24 mouse cellular contexts compared by ENCODE assay signal in the genomic region with DNA sequence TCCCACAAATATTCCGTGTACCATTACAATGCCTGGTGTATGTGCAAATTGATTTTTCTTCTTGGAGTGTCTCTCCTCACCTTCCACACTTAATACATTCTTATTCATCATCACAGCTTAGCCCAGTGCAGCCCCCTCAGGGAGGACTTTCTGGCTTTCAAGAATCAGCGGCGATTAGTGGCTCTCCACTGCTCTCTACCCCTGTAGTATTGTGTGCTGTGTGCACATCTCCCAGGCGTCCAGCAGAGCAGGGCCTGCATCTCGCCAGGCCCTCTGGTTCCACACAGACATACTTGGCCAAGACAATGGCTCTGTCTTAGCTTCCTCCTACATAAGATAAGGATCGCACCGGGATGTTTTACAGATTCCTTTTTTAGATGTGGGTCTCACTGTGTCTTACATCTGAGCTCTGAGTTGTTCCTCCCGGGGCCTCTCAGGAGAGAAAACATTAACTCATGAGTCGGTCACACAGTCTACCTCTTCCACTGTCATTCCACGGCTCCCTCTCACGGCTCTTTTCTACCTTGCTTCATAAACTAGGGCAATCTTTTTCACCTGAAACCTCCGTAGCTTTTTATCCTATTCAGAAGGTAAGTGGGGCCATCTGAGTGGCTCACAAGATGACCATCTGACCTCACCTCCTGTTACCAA. TPM values are rescaled to one million over a fixed set of nuclear protein-coding genes. Genes with fewer than 3 reads are reported as not detected.
A peak's percentile ranks its signal among the peaks of the same experiment; 100 is the strongest.
DNase-seq lines count a peak whose midpoint lies in the region; ATAC-seq and TF ChIP-seq lines count a peak whose summit lies in the region.
"Had no signal": no experiment of that assay in that cellular context is flagged by ENCODE, and none has a peak within 500 bp of the region (broad histone marks: within the 10 kb centered on the region; RNA-seq: fewer than 3 reads in every experiment).

No protein-coding gene starts in this region.

- peaks cover 2% of the 10 kb centered on the region; the same call in 1 of the 2 replicates for H3K4me1 ChIP-seq in forebrain, embryonic 11.5 days (replicated peaks; ENCODE audit: control insufficient read depth, insufficient read depth, low read length)
- H3K4me1 ChIP-seq in forebrain, postnatal 0 days (ENCODE audit: insufficient read depth), result no peaks in the 10 kb centered on the region
- H3K4me1 ChIP-seq in midbrain, embryonic 10.5 days, result peaks cover 15% of the 10 kb centered on the region
- H3K4me1 ChIP-seq in neural tube, embryonic 15.5 days, result 0 out of 2 replicates have a peak, but pooled peaks cover 5% of the 10 kb centered on the region
- H3K4me1 ChIP-seq in kidney, embryonic 14.5 days (ENCODE audit: control insufficient read depth, insufficient read depth, low read length), result no peaks in the 10 kb centered on the region
- H3K4me1 ChIP-seq: embryonic facial prominence, embryonic 12.5 days; intestine, embryonic 15.5 days; lung, embryonic 15.5 days had no signal

- H3K4me3 ChIP-seq in forebrain, embryonic 11.5 days (ENCODE audit: low read depth, low read length), result no peak overlapping the region
- H3K4me3 ChIP-seq in forebrain, postnatal 0 days (ENCODE audit: low read depth, low read length), result no peak overlapping the region
- H3K4me3 ChIP-seq in midbrain, embryonic 10.5 days, result no peak overlapping the region
- no peak overlapping the region for H3K4me3 ChIP-seq in neural tube, embryonic 15.5 days (replicated peaks)
- H3K4me3 ChIP-seq in kidney, embryonic 14.5 days (ENCODE audit: low read length), result no peak overlapping the region
- H3K4me3 ChIP-seq: embryonic facial prominence, embryonic 12.5 days; heart, adult 2 months; intestine, embryonic 15.5 days; liver, embryonic 12.5 days; lung, embryonic 15.5 days had no signal

- 67% methylated on average over 12 of the region's 12 CpGs for WGBS in forebrain, embryonic 11.5 days
- 56% methylated on average over 12 of the region's 12 CpGs for WGBS in forebrain, postnatal 0 days
- WGBS in midbrain, embryonic 10.5 days, result 79% methylated on average over 12 of the region's 12 CpGs
- 62% methylated on average over 12 of the region's 12 CpGs for WGBS in neural tube, embryonic 15.5 days
- WGBS in kidney, embryonic 14.5 days, result 84% methylated on average over 12 of the region's 12 CpGs

- no peak for TF ChIP-seq CTCF in forebrain, postnatal 0 days (IDR thresholded peaks at IDR 0.05; ENCODE audit: low read depth)

- H3K27ac ChIP-seq in forebrain, embryonic 11.5 days (ENCODE audit: low read depth, low read length), result no peak overlapping the region; the same call in 1 of the 2 replicates
- H3K27ac ChIP-seq in forebrain, postnatal 0 days (ENCODE audit: low read depth, low read length), result peak overlapping the region; percentile 59
- H3K27ac ChIP-seq in midbrain, embryonic 10.5 days (replicated peaks), result peak overlapping the region; percentile 33
- H3K27ac ChIP-seq in neural tube, embryonic 15.5 days (replicated peaks), result no peak overlapping the region
- no peak overlapping the region for H3K27ac ChIP-seq in kidney, embryonic 14.5 days (ENCODE audit: low read depth, low read length)
- H3K27ac ChIP-seq: embryonic facial prominence, embryonic 12.5 days; heart, adult 2 months; intestine, embryonic 15.5 days; liver, embryonic 12.5 days; lung, embryonic 15.5 days had no signal

- H3K4me2 ChIP-seq in forebrain, embryonic 11.5 days (ENCODE audit: low read depth, low read length, severe bottlenecking), result no peak overlapping the region
- no peak overlapping the region for H3K4me2 ChIP-seq in forebrain, postnatal 0 days (ENCODE audit: low read depth)
- no peak overlapping the region for H3K4me2 ChIP-seq in neural tube, embryonic 15.5 days
- no peak overlapping the region for H3K4me2 ChIP-seq in kidney, embryonic 14.5 days (replicated peaks; ENCODE audit: low read depth, low read length)
- H3K4me2 ChIP-seq: embryonic facial prominence, embryonic 12.5 days; intestine, embryonic 15.5 days; liver, embryonic 12.5 days; lung, embryonic 15.5 days had no signal

- no peaks in the 10 kb centered on the region; the same call in 1 of the 2 replicates for H3K36me3 ChIP-seq in forebrain, embryonic 11.5 days (ENCODE audit: control insufficient read depth, insufficient read depth, low read length)
- peaks cover 42% of the 10 kb centered on the region for H3K36me3 ChIP-seq in forebrain, postnatal 0 days (ENCODE audit: insufficient read depth)
- peaks cover 24% of the 10 kb centered on the region for H3K36me3 ChIP-seq in midbrain, embryonic 10.5 days
- peaks cover 40% of the 10 kb centered on the region for H3K36me3 ChIP-seq in neural tube, embryonic 15.5 days
- H3K36me3 ChIP-seq in kidney, embryonic 14.5 days (ENCODE audit: control insufficient read depth, insufficient read depth, low read length), result peaks cover 14% of the 10 kb centered on the region; the same call in 1 of the 2 replicates

- no peak for DNase-seq in forebrain, embryonic 11.5 days (ENCODE audit: low spot score)
- DNase-seq in forebrain, postnatal 0 days, result peak; percentile 11
- peak; percentile 21 for DNase-seq in midbrain, embryonic 10.5 days (ENCODE audit: low spot score)
- no peak for DNase-seq in heart, postnatal 4 days
- DNase-seq: cerebellum, postnatal 36 days; heart, adult 2 months; kidney, postnatal 10 days; layer of hippocampus, adult 9-11 months; thymus, adult 18-20 months had no signal

- H3K27me3 ChIP-seq in forebrain, embryonic 11.5 days (ENCODE audit: control insufficient read depth, insufficient read depth, low read length), result no peaks in the 10 kb centered on the region
- H3K27me3 ChIP-seq in forebrain, postnatal 0 days (ENCODE audit: insufficient read depth, low read length), result no peaks in the 10 kb centered on the region
- H3K27me3 ChIP-seq in midbrain, embryonic 10.5 days (ENCODE audit: low read depth, poor library complexity, severe bottlenecking), result no peaks in the 10 kb centered on the region
- H3K27me3 ChIP-seq in neural tube, embryonic 15.5 days (replicated peaks), result no peaks in the 10 kb centered on the region
- no peaks in the 10 kb centered on the region for H3K27me3 ChIP-seq in kidney, embryonic 14.5 days (ENCODE audit: control insufficient read depth, insufficient read depth, low read length)
- H3K27me3 ChIP-seq: embryonic facial prominence, embryonic 12.5 days; intestine, embryonic 15.5 days; liver, embryonic 12.5 days; lung, embryonic 15.5 days had no signal

- no peaks in the 10 kb centered on the region for H3K9me3 ChIP-seq in forebrain, embryonic 11.5 days (ENCODE audit: control insufficient read depth, low read length)
- H3K9me3 ChIP-seq in forebrain, postnatal 0 days (ENCODE audit: low read length), result no peaks in the 10 kb centered on the region
- no peaks in the 10 kb centered on the region for H3K9me3 ChIP-seq in midbrain, embryonic 10.5 days (replicated peaks)
- H3K9me3 ChIP-seq in neural tube, embryonic 15.5 days (replicated peaks), result no peaks in the 10 kb centered on the region
- no peaks in the 10 kb centered on the region for H3K9me3 ChIP-seq in kidney, embryonic 14.5 days (ENCODE audit: control insufficient read depth, low read length)
- H3K9me3 ChIP-seq: embryonic facial prominence, embryonic 12.5 days; intestine, embryonic 15.5 days; liver, embryonic 12.5 days; lung, embryonic 15.5 days had no signal

- no peak overlapping the region for H3K9ac ChIP-seq in forebrain, embryonic 11.5 days (ENCODE audit: low read length)
- H3K9ac ChIP-seq in forebrain, postnatal 0 days, result no peak overlapping the region
- H3K9ac ChIP-seq in neural tube, embryonic 15.5 days (replicated peaks), result no peak overlapping the region
- no peak overlapping the region for H3K9ac ChIP-seq in kidney, embryonic 14.5 days (ENCODE audit: low read depth, low read length)
- H3K9ac ChIP-seq: embryonic facial prominence, embryonic 12.5 days; intestine, embryonic 15.5 days; liver, embryonic 12.5 days; lung, embryonic 15.5 days had no signal

- ATAC-seq in forebrain, embryonic 11.5 days (replicated peaks; ENCODE audit: low FRiP score), result peak; percentile 73
- peak; percentile 63 for ATAC-seq in forebrain, postnatal 0 days
- peak; percentile 50; the same call in 1 of the 2 replicates for ATAC-seq in neural tube, embryonic 15.5 days (ENCODE audit: low FRiP score)
- ATAC-seq in kidney, embryonic 14.5 days (ENCODE audit: low FRiP score, low TSS enrichment), result no peak
- no peak for ATAC-seq in activated CD4-positive, CD25-positive, alpha-beta regulatory T cell, adult 4 months
- ATAC-seq: CD4-positive, CD25-positive, alpha-beta regulatory T cell, adult 4 months; intestine, embryonic 15.5 days; liver, embryonic 12.5 days had no signal

RNA-seq across cellular contexts. Expression of gene Fam102b, which starts 40.3 kb away (rescaled TPM):
- 10.1 and 10.7 TPM in 2 replicates for polyA plus RNA-seq in forebrain, embryonic 11.5 days (2014; fragmentation: Nextera tagmentation; extraction: Ambion mirVana)
- 99.9 and 101 TPM in 2 replicates for total RNA-seq in forebrain, postnatal 0 days (2014; rRNA removed)
- 19.8 and 26.8 TPM in 2 replicates for polyA plus RNA-seq in forebrain, postnatal 0 days (2015; fragmentation: Nextera tagmentation; extraction: Ambion mirVana)
- 4.2 and 5.3 TPM in 2 replicates for polyA plus RNA-seq in midbrain, embryonic 10.5 days (2016; fragmentation: Nextera tagmentation; extraction: Ambion mirVana)
- 14.8 and 22.2 TPM in 2 replicates for polyA plus RNA-seq in neural tube, embryonic 15.5 days (2015; fragmentation: Nextera tagmentation; extraction: Ambion mirVana)
- total RNA-seq in heart, postnatal 4 days (2021), result 10 to 100 TPM; 21.2 to 22.9 TPM
- polyA plus RNA-seq in kidney, embryonic 14.5 days (2014; fragmentation: Nextera tagmentation; extraction: Ambion mirVana), result 6.1 and 6.3 TPM in 2 replicates
- polyA plus RNA-seq in activated CD4-positive, CD25-positive, alpha-beta regulatory T cell, adult 4 months (2017; shearing (Covaris generic)), result 1 to 10 TPM; 3.2 to 4.4 TPM

RNA-seq across cellular contexts. Expression of gene Gm9857, which starts 46.9 kb away (rescaled TPM):
- polyA plus RNA-seq in forebrain, embryonic 11.5 days (2014; fragmentation: Nextera tagmentation; extraction: Ambion mirVana), result not detected in 2 replicates
- total RNA-seq in forebrain, postnatal 0 days (2014; rRNA removed), result not detected in 2 replicates
- polyA plus RNA-seq in forebrain, postnatal 0 days (2015; fragmentation: Nextera tagmentation; extraction: Ambion mirVana), result 0.52 TPM in 1 of 2 replicates, not detected in the other
- not detected in 2 replicates for polyA plus RNA-seq in midbrain, embryonic 10.5 days (2016; fragmentation: Nextera tagmentation; extraction: Ambion mirVana)
- polyA plus RNA-seq in neural tube, embryonic 15.5 days (2015; fragmentation: Nextera tagmentation; extraction: Ambion mirVana), result not detected in 2 replicates
- total RNA-seq in heart, postnatal 4 days (2021), result not detected
- not detected in 2 replicates for polyA plus RNA-seq in kidney, embryonic 14.5 days (2014; fragmentation: Nextera tagmentation; extraction: Ambion mirVana)
- not detected for polyA plus RNA-seq in activated CD4-positive, CD25-positive, alpha-beta regulatory T cell, adult 4 months (2017; shearing (Covaris generic))
- total RNA-seq: adrenal gland, postnatal 4 days; gastrocnemius, adult 8-10 months; heart, adult 2 months; left cerebral cortex, postnatal 14 days; megakaryocyte progenitor cell, adult 5-6 weeks; MEL had no signal
- polyA plus RNA-seq: CD4-positive, CD25-positive, alpha-beta regulatory T cell, adult 4 months; embryonic facial prominence, embryonic 12.5 days; heart, adult 2 months; heart, postnatal 0 days; intestine, embryonic 15.5 days; liver, embryonic 12.5 days; lung, embryonic 15.5 days; small intestine, adult 2 months had no signal

RNA-seq across cellular contexts. Expression of gene Henmt1, which starts 47.5 kb away (rescaled TPM):
- 0.65 and 1.1 TPM in 2 replicates for polyA plus RNA-seq in forebrain, embryonic 11.5 days (2014; fragmentation: Nextera tagmentation; extraction: Ambion mirVana)
- total RNA-seq in forebrain, postnatal 0 days (2014; rRNA removed), result 0.24 and 9.9 TPM in 2 replicates
- 2.2 and 2.4 TPM in 2 replicates for polyA plus RNA-seq in forebrain, postnatal 0 days (2015; fragmentation: Nextera tagmentation; extraction: Ambion mirVana)
- polyA plus RNA-seq in midbrain, embryonic 10.5 days (2016; fragmentation: Nextera tagmentation; extraction: Ambion mirVana), result 0.62 and 0.67 TPM in 2 replicates
- polyA plus RNA-seq in neural tube, embryonic 15.5 days (2015; fragmentation: Nextera tagmentation; extraction: Ambion mirVana), result 2.3 and 2.9 TPM in 2 replicates
- total RNA-seq in heart, postnatal 4 days (2021), result not detected
- 0.43 and 0.51 TPM in 2 replicates for polyA plus RNA-seq in kidney, embryonic 14.5 days (2014; fragmentation: Nextera tagmentation; extraction: Ambion mirVana)
- polyA plus RNA-seq in activated CD4-positive, CD25-positive, alpha-beta regulatory T cell, adult 4 months (2017; shearing (Covaris generic)), result under 1 TPM; 0.24 to 0.90 TPM
- total RNA-seq: gastrocnemius, adult 8-10 months; heart, adult 2 months; megakaryocyte progenitor cell, adult 5-6 weeks; MEL had no signal
- polyA plus RNA-seq: heart, adult 2 months; heart, postnatal 0 days; small intestine, adult 2 months had no signal

Comparison
In these comparisons a context has a peak if more than half of its experiments do, and no peak if none do; other contexts are left out.
1. DNase-seq: peak in forebrain, postnatal 0 days (single experiment) and midbrain, embryonic 10.5 days (single experiment); none in forebrain, embryonic 11.5 days (single experiment) and heart, postnatal 4 days (single experiment).
2. H3K27ac ChIP-seq: peak in forebrain, postnatal 0 days (single experiment) and midbrain, embryonic 10.5 days (single experiment); none in forebrain, embryonic 11.5 days (single experiment), neural tube, embryonic 15.5 days (single experiment) and kidney, embryonic 14.5 days (single experiment).
3. ATAC-seq: peak in forebrain, embryonic 11.5 days (single experiment), forebrain, postnatal 0 days (single experiment) and neural tube, embryonic 15.5 days (single experiment); none in kidney, embryonic 14.5 days (single experiment) and activated CD4-positive, CD25-positive, alpha-beta regulatory T cell, adult 4 months (single experiment).